Comparison of ENCODE assay signal across 14 mouse cellular contexts in the genomic region with DNA sequence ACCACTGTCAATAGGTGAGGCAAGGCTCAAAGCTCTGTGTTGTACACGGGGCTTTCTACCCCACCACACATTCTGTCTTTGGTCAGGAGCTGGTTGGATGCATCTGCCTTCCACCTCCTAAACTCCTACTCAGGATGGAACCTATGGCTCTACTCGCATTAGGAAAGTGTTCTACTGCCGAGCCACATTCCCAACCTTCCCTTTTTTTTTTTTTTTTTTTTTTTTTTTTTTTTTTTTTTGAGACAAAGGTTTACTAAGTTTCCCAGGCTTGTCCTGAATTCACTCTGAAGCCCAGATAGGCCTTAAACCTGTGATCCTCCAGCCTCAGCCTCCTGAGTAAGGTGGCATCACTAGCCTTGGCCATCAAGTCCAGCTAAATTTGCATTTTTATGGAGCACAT.
"Had no signal": no experiment of that assay in that cellular context is flagged by ENCODE, and none has a peak within 500 bp of the region (broad histone marks: within the 10 kb centered on the region; RNA-seq: fewer than 3 reads in every experiment).

No protein-coding gene starts in this region.

- ATAC-seq: liver, embryonic 12.5 days had no signal

- H3K9me3 ChIP-seq: limb, embryonic 15.5 days; liver, embryonic 12.5 days; midbrain, embryonic 10.5 days; neural tube, embryonic 12.5 days had no signal

- H3K9ac ChIP-seq: limb, embryonic 15.5 days; liver, embryonic 12.5 days; lung, embryonic 14.5 days; neural tube, embryonic 12.5 days had no signal

- H3K4me3 ChIP-seq: limb, embryonic 15.5 days; liver, embryonic 12.5 days; midbrain, embryonic 10.5 days; myocyte; neural tube, embryonic 12.5 days had no signal

- H3K27ac ChIP-seq: limb, embryonic 15.5 days; liver, embryonic 12.5 days; midbrain, embryonic 10.5 days; neural tube, embryonic 12.5 days had no signal

- H3K36me3 ChIP-seq: limb, embryonic 15.5 days; liver, embryonic 12.5 days; midbrain, embryonic 10.5 days; neural tube, embryonic 12.5 days had no signal

- H3K4me2 ChIP-seq: limb, embryonic 15.5 days; liver, embryonic 12.5 days; lung, embryonic 14.5 days had no signal

- DNase-seq: kidney, adult 18-20 months; kidney, postnatal 14 days; layer of hippocampus, adult 9-11 months; layer of hippocampus, postnatal 36 days; lung, embryonic 14.5 days; lung, postnatal 10 days; lung, postnatal 4 days; midbrain, embryonic 14.5 days; right cerebral cortex, postnatal 25 days had no signal
